Mouse (Mus musculus) intestine, embryonic 16.5 days (tissue): ENCODE measurements around the gene Pou2f1. TPM values are rescaled to one million over a fixed set of nuclear protein-coding genes. Genes with fewer than 3 reads are reported as not detected.

Experiments used
- ATAC-seq: fragments of 200-750 bp; cut with Nextera tagmentation; 2 replicates; pipeline ENCODE4 v1.8.0; 2017; ENCODE audit warnings: moderate TSS enrichment, moderate library complexity
- H3K27ac ChIP-seq: fragments of 300-500 bp; sonication (generic); 2 replicates; pipeline ENCODE4 v1.5.1; 2014; ENCODE audit warnings: mild to moderate bottlenecking, low read length
- H3K27me3 ChIP-seq: fragments of 300-500 bp; sonication (generic); replicated peaks from 2 replicates; pipeline ENCODE4 v1.6.1; 2014; ENCODE audit warnings: low read length, control low read depth, mixed read lengths; ENCODE audit not compliant: control insufficient read depth, insufficient read depth
- H3K36me3 ChIP-seq: fragments of 300-500 bp; sonication (generic); 2 replicates; pipeline ENCODE4 v1.6.1; 2014; ENCODE audit warnings: low read length, control low read depth; ENCODE audit not compliant: control insufficient read depth, insufficient read depth
- H3K4me1 ChIP-seq: fragments of 300-500 bp; sonication (generic); 2 replicates; pipeline ENCODE4 v1.6.1; 2014; ENCODE audit warnings: low read length, control low read depth, mixed read lengths; ENCODE audit not compliant: control insufficient read depth, insufficient read depth
- H3K4me2 ChIP-seq: fragments of 300-500 bp; sonication (generic); 2 replicates; pipeline ENCODE4 v1.6.1; 2014; ENCODE audit warnings: low read depth, low read length, control low read depth
- H3K4me3 ChIP-seq: fragments of 300-500 bp; sonication (generic); 2 replicates; pipeline ENCODE4 v1.5.1; 2014; ENCODE audit warnings: mild to moderate bottlenecking, low read length
- H3K9ac ChIP-seq: fragments of 300-500 bp; sonication (generic); 2 replicates; pipeline ENCODE4 v1.6.1; 2014; ENCODE audit warnings: low read depth, low read length
- H3K9me3 ChIP-seq: fragments of 300-500 bp; sonication (generic); 2 replicates; pipeline ENCODE4 v1.6.1; 2016; ENCODE audit warnings: low read length, control low read depth; ENCODE audit not compliant: control insufficient read depth
- WGBS: fragments of 180-500 bp; shearing (Covaris S2); extraction: QIAGEN DNeasy Blood & Tissue Kit; methylation state at CpG from one replicate; pipeline ENCODE4 v1.1.7; 2014; 5-methylcytosine and 5-hydroxymethylcytosine counted together
- polyA plus RNA-seq: library from polyadenylated mRNA; unstranded; fragments of >200 nt; fragmentation: Nextera tagmentation; extraction: Ambion mirVana; gene quantifications from 2 replicates; pipeline ENCODE4 v1.2.1, GENCODE M21; 2015

Gene Pou2f1
- polyA plus RNA-seq, 1 experiment from 2014 or later = 8.4 TPM

DNA sequence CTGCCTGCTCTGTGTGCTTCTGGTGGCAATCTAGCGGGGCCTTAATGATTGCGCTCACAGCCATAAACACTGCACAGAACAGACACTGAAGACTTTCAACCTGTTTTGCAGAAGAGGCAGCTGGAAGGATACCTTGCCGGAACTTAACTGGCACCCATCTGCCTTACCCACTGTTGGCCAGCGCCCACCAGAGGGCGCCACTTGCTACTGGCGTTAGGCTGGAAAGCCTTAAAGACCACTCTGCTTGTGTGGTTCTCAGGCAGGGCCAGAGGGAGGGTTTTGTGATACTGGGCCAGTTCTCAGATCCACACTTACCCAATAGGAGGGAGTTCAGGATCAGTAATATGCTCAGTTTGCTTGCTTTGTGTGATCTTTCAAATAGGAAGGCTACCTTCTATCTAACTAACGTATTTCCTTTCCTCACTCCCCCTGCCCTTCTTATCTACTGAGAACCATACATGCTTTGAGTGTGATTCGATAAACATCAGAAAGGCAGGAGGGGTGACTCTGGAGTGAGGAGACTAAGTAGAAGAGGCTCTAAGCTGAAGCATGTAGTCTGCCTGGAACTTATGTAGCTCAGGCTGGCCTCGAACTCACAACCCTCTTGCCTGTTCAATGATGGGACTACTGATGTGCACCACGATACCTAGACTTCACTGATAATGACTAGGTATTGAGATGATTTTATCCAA is 148.6 kb downstream of the Pou2f1 start:
- Histone ChIP-seq H3K4me2 (no peak overlapping the region), H3K4me3 (no peak overlapping the region), H3K27ac (no peak overlapping the region), H3K9me3 (no peaks in the 10 kb centered on the region), H3K9ac (no peak overlapping the region), H3K36me3 (no peaks in the 10 kb centered on the region), H3K4me1 (peaks cover 8% of the 10 kb centered on the region), H3K27me3 (no peaks in the 10 kb centered on the region)
- WGBS = 58% methylated on average over 10 of the region's 10 CpGs
- ATAC-seq = no peak

DNA sequence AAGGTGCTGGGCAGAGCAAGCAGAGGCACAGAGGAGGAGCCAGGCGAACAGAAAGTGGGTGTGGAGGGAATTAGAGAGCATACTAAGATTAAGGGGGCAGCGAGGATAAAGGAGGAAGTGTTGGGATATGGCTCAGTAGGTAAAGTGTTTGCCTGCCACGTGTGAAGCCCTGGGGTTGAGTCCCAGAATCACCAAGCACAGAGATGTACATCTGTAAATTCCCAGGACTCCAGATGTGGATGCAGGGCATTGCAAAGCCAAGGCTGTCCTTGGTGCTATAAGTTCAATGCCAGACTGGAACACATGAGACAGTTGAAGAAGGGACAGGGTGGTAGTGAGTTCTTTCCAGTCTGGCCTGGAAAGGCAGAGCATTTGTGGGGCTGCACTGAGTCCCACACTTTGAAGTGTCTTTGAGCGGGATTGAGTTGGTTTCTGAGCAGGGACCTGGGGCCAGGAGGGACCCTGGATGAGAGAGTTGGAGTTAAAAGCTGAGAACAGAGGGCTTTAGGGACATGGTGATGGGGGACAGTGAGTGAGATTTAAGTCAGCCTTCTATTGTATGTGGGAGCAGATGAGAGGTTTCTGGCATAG is 149.3 kb downstream of the Pou2f1 start:
- no peak overlapping the region for H3K4me3 ChIP-seq
- H3K36me3 ChIP-seq = no peaks in the 10 kb centered on the region
- no peaks in the 10 kb centered on the region for H3K9me3 ChIP-seq
- 58% methylated on average over 4 of the region's 4 CpGs for WGBS
- peaks cover 8% of the 10 kb centered on the region for H3K4me1 ChIP-seq
- H3K9ac ChIP-seq = no peak overlapping the region
- no peak for ATAC-seq
- H3K27me3 ChIP-seq = no peaks in the 10 kb centered on the region
- no peak overlapping the region for H3K27ac ChIP-seq
- no peak overlapping the region for H3K4me2 ChIP-seq

DNA sequence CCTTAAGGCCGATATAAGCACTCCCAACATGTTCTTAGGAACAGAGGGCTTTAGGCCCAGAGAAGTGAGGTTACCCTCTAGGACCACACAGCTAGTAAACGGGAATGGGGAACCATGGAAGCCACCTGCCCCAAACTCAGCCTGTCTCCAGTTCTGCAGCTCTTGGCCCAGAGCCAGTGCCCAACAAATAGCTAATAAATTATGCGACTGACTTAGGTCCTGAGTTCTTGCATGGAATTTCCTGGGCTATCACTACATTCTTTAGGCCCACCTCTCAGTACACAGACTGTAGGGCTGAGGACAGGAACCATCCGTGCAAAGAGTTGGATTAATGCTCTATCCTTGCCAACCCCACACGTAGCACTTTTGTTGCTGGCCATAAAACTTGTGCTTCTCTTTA is 150.3 kb downstream of the Pou2f1 start:
- no peak for ATAC-seq

DNA sequence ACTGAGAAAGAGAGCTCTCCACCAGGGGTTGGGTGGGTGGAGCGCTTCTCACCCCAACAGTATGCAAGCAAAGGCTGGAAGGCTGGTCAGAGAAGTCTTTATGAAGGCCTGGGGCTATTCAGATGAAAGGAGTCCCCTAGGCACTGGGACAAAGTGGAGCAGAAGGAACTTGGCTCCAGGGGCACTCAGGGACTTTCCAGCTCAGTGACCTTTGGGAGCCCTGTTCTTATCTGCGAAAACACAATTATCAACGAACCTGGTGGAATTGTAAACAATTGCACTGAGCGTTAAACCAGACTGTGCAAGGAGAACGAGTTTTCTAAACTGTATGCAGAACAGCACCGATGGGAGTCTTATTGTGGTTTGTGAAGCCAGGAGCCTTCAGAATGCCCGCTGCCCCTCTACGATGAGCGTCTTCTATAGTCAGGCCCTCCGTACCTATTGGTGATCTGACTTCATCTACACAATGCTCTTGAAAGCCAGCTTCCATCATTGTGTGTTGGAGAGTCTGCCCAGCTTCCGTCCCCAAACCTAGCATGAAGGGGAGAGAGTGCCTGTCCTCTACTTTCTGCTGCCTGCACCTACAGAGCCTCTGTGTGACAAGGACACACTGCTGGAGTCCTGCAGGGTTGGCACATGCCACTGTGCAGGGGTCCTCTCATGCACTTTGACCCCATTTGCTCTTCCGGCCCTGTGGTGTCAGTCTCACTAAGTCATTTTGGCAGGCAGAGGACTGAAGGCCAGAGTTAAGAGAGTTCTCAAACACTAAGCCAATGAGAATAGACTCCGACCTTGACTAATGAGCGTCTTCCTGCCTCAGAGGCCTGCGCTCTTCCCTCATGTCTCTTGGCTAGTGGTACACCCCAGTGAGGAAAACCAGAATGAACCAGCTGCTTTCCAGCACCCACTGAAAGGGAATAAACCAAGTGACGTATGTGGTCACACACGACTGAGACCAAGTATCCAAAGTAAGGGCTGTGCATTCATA is 152.7 kb downstream of the Pou2f1 start:
- Histone ChIP-seq H3K4me1 (peaks cover 12% of the 10 kb centered on the region), H3K27me3 (0 out of 2 replicates have a peak, but pooled peaks cover 5% of the 10 kb centered on the region), H3K9me3 (no peaks in the 10 kb centered on the region), H3K9ac (no peak overlapping the region), H3K36me3 (no peaks in the 10 kb centered on the region), H3K4me3 (no peak overlapping the region), H3K27ac (no peak overlapping the region), H3K4me2 (no peak overlapping the region)
- peak; percentile 45 for ATAC-seq
- WGBS = 57% methylated on average over 17 of the region's 17 CpGs

More for the DNA sequence above, 150.3 kb downstream of the Pou2f1 start:
- Histone ChIP-seq H3K4me1 (peaks cover 8% of the 10 kb centered on the region), H3K9me3 (no peaks in the 10 kb centered on the region), H3K4me2 (no peak overlapping the region), H3K27me3 (no peaks in the 10 kb centered on the region), H3K27ac (no peak overlapping the region), H3K9ac (no peak overlapping the region), H3K36me3 (no peaks in the 10 kb centered on the region), H3K4me3 (no peak overlapping the region)
- WGBS = 42% methylated on average over 5 of the region's 5 CpGs

DNA sequence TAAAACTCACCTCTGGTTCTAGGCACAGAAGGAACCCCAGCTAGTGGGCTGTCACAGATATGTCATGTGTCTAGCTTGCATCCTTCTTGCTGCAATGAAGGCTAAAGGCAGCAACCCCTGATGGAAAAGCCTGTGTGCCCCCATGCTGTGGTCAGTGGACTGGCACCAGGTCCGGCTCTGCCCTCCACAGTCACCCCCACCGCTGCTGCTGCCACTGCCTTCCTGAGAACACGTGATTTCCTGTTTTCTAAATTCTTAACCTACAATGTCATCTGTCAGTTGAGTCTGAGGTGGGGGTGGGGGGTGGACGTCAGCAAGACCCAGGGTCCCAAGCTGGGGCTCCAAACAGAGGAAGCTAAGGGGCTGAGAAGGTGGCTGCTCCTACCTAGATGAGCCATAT is 153.6 kb downstream of the Pou2f1 start:
- no peaks in the 10 kb centered on the region for H3K9me3 ChIP-seq
- H3K27me3 ChIP-seq = 0 out of 2 replicates have a peak, but pooled peaks cover 5% of the 10 kb centered on the region
- no peak overlapping the region for H3K9ac ChIP-seq
- ATAC-seq = no peak
- H3K4me2 ChIP-seq = no peak overlapping the region
- 49% methylated on average over 4 of the region's 4 CpGs for WGBS
- no peaks in the 10 kb centered on the region for H3K36me3 ChIP-seq
- H3K27ac ChIP-seq = no peak overlapping the region
- H3K4me3 ChIP-seq = no peak overlapping the region
- peaks cover 17% of the 10 kb centered on the region for H3K4me1 ChIP-seq

DNA sequence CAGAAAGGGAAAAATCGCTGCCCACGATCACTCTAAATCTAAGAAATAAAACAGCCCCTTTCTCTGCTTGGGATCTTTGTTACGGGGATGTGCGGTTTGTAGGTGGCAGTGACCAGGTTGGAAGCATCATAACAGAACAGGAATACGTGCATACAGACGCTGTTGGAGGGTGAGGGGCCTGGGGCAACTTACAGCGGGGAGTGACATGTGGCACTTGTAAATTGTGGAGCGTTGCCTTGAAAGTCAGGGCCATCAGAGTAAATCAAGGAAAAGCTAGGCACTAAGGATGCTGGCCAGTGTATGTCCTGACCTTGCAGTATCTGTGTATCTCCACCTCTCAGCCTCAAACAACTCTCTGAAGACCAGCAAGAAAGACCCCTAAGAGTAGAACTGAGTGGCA is 154.1 kb downstream of the Pou2f1 start:
- ATAC-seq = no peak
- no peak overlapping the region for H3K9ac ChIP-seq
- H3K9me3 ChIP-seq = no peaks in the 10 kb centered on the region
- 0 out of 2 replicates have a peak, but pooled peaks cover 5% of the 10 kb centered on the region for H3K27me3 ChIP-seq
- H3K36me3 ChIP-seq = no peaks in the 10 kb centered on the region
- no peak overlapping the region for H3K27ac ChIP-seq
- H3K4me1 ChIP-seq = peaks cover 17% of the 10 kb centered on the region
- no peak overlapping the region for H3K4me3 ChIP-seq
- 84% methylated on average over 8 of the region's 8 CpGs for WGBS
- no peak overlapping the region for H3K4me2 ChIP-seq

DNA sequence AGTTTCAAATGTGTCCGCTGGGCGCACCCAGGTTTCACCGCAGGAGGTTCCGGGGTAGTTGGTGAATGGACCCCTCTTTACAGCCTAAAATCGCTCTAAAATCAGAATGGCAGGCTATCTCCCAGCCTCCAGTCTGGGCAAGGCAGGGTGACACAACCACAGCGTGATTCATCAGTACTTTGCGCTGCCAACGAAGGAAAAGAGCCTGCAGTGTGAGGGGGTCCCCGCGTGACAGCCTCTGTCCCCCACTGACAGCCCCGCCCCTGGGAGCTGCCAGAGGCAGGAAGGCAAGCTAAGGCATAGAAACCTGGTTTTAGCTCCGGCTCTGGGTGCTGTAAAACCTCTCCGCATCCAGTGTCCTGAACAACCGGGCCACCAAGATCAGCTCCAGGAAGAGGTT is 157.1 kb downstream of the Pou2f1 start:
- peak overlapping the region; percentile 59 for H3K4me3 ChIP-seq
- H3K27me3 ChIP-seq = peaks cover 11% of the 10 kb centered on the region
- ATAC-seq = no peak; the same call in 1 of the 2 replicates
- H3K4me1 ChIP-seq = peaks cover 17% of the 10 kb centered on the region
- H3K27ac ChIP-seq = no peak overlapping the region
- peak overlapping the region; percentile 100 for H3K4me2 ChIP-seq
- no peaks in the 10 kb centered on the region for H3K36me3 ChIP-seq
- H3K9me3 ChIP-seq = no peaks in the 10 kb centered on the region
- peak overlapping the region; percentile 65 for H3K9ac ChIP-seq
- WGBS = 8% methylated on average over 14 of the region's 14 CpGs

DNA sequence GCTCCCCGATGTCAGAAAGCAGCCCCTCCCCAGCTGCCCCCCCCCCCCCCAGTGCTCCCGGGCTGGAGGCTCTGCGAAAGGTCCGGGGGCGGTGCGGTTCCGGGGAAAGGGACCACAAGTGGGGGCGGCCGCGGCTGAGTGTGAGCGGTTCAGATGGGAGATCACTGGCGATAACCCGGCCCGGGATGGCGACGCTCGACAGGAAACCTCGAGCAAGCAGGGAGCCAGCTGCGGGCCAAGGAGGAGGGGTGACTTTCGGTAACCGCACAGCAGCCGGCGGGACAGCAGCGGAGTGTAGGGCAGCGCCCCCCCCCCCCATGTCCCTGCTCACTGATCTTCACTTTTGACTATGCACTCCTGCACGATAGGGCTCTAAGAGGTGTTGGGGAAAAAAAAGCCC is 157.5 kb downstream of the Pou2f1 start:
- WGBS = 1% methylated on average over 26 of the region's 26 CpGs
- no peaks in the 10 kb centered on the region for H3K36me3 ChIP-seq
- H3K27me3 ChIP-seq = peaks cover 11% of the 10 kb centered on the region
- H3K4me2 ChIP-seq = peak overlapping the region; percentile 100
- peak overlapping the region; percentile 59 for H3K4me3 ChIP-seq
- H3K27ac ChIP-seq = no peak overlapping the region
- H3K4me1 ChIP-seq = peaks cover 15% of the 10 kb centered on the region
- H3K9me3 ChIP-seq = no peaks in the 10 kb centered on the region
- H3K9ac ChIP-seq = peak overlapping the region; percentile 65
- ATAC-seq = peak; percentile 47

DNA sequence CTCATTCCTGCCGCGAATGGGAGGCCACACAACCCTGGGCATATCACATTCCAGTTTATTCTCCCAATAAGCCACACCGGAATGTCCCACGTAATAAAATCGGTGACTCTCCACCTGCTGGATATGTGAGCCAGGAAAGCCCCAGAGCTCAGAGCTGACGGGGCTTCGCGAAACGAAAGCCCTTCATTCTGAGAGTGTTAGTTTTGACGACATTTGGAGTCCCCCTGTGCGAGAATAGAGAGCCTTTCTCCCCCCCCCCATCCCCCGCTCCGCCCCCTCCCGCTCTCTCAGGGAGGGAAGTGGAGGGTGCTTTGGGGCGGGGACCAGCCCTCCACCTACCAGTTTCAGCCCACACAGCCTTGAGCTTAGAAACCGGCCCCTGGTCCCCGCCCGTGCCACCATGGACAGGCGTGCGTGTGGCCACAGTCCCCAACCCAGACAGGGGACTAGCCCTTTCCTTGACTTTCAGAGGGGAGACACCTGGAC is 158.0 kb downstream of the Pou2f1 start:
- H3K4me3 ChIP-seq = peak overlapping the region; percentile 59
- 2% methylated on average over 20 of the region's 20 CpGs for WGBS
- peak overlapping the region; percentile 65 for H3K9ac ChIP-seq
- no peaks in the 10 kb centered on the region for H3K36me3 ChIP-seq
- ATAC-seq = peak; percentile 73
- peaks cover 14% of the 10 kb centered on the region for H3K27me3 ChIP-seq
- H3K4me1 ChIP-seq = peaks cover 12% of the 10 kb centered on the region
- H3K4me2 ChIP-seq = peak overlapping the region; percentile 100
- no peaks in the 10 kb centered on the region for H3K9me3 ChIP-seq
- no peak overlapping the region for H3K27ac ChIP-seq
